Mouse (Mus musculus): ENCODE data around the gene Lmtk2. TPM values are rescaled to one million over a fixed set of nuclear protein-coding genes. Genes with fewer than 3 reads are reported as not detected.

Lmtk2 gene
- polyA plus RNA-seq, 1 experiment from 2014 or later, result 3.8 TPM

DNA sequence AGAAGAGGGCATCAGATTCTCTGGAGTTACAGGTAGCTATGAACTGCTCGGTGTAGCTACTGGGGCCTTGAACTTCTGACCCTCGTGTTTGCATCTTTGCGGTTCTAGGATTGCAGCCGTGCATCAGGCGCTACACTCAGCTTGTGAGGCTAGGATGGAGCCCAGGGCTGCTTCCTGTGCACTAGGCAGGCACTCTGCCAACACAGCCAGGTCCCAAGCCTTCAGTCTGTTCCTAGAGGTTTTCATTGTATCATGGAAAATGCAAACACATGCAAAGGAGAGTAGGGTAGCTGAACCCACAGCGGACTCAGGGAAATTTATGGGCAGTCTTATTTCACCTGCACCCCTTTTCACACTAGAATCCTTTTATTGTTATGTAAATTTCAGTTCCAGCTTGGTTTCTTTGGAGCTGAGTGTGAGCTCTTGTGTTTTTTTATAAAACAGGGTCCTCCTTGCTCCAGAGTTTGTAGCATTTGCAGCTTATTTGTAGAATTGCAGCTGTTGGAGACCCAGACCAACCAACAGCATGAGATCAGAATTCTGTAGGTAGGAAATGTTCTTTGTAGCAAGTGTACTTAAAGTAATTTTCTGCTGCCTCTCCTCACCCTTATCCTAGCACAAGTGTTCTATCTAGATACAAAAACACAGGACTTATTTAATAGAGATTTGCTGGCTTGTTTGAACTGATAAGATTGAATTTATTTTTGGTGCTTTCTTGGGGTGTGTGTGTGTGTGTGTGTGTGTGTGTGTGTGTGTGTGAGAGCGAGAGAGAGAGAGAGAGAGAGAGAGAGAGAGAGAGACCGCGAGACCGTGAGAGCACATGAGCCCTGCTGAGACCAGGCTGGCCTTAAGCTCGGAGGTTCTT is 12.6 kb downstream of the Lmtk2 start:
- Histone ChIP-seq H3K27ac (replicated peaks) (no peak overlapping the region), H3K27me3 (ENCODE audit: control insufficient read depth, insufficient read depth, low read length) (no peaks in the 10 kb centered on the region), H3K4me1 (replicated peaks; ENCODE audit: control insufficient read depth, insufficient read depth) (no peaks in the 10 kb centered on the region), H3K9ac (ENCODE audit: low read length) (no peak overlapping the region), H3K36me3 (ENCODE audit: control insufficient read depth, insufficient read depth, low read length) (no peaks in the 10 kb centered on the region), H3K4me3 (ENCODE audit: low read depth, low read length) (no peak overlapping the region), H3K4me2 (replicated peaks; ENCODE audit: low read depth) (no peak overlapping the region), H3K9me3 (ENCODE audit: control insufficient read depth, low read length) (no peaks in the 10 kb centered on the region)
- ATAC-seq (ENCODE audit: low FRiP score, low TSS enrichment), result peak; percentile 46; the same call in 1 of the 2 replicates
- TF ChIP-seq EP300 (optimal IDR thresholded peaks at IDR 0.05), result no peak
- no peak for TF ChIP-seq CTCF (IDR thresholded peaks at IDR 0.05; ENCODE audit: low read depth)
- peak; percentile 39 for DNase-seq (ENCODE audit: low spot score)
- WGBS, result 62% methylated on average over 11 of the region's 11 CpGs

GRCm38 (mm10) chr5:144114068-144114467 is 13.8 kb downstream of the Lmtk2 start:
- Histone ChIP-seq H3K9me3 (ENCODE audit: control insufficient read depth, low read length) (no peaks in the 10 kb centered on the region), H3K36me3 (ENCODE audit: control insufficient read depth, insufficient read depth, low read length) (no peaks in the 10 kb centered on the region), H3K9ac (ENCODE audit: low read length) (no peak overlapping the region), H3K4me2 (replicated peaks; ENCODE audit: low read depth) (no peak overlapping the region), H3K4me1 (replicated peaks; ENCODE audit: control insufficient read depth, insufficient read depth) (no peaks in the 10 kb centered on the region), H3K4me3 (ENCODE audit: low read depth, low read length) (no peak overlapping the region), H3K27ac (replicated peaks) (no peak overlapping the region), H3K27me3 (ENCODE audit: control insufficient read depth, insufficient read depth, low read length) (no peaks in the 10 kb centered on the region)
- no peak for ATAC-seq (ENCODE audit: low FRiP score, low TSS enrichment)
- 89% methylated on average over 2 of the region's 2 CpGs for WGBS
- DNase-seq (ENCODE audit: low spot score), result peak; percentile 27
- TF ChIP-seq EP300 (optimal IDR thresholded peaks at IDR 0.05) (no peak), CTCF (IDR thresholded peaks at IDR 0.05; ENCODE audit: low read depth) (peak; percentile 47)

DNA sequence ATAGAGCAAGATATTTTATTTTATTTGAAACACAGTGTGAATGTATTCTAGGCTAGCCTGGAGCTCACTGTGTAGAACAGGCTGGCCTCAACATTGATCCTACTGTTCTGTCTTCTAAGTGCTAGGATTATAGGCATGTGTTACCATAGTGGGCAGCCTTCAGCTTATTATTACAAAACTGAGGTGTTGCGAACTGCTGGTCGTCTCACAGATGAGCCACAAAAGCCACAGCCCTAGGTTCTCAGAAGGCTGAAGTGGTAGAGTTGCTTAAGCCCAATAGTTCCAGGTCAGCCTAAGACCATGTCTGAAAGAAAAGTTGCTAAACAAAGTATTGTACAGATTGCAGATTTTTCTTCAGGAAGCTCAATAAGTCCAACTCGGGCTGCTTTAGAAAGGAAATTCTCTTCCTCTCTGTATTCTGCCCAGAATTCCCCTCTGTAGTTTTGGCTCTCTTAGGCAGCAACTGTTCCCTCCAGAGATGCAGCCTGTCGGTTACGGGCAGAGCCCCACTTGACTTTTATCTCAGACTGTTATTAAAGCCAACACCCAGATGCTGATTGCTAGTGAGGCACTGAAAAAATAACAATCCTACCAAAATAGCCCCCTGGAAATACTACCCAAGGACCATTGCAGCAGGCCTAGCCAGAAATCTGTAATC is 14.9 kb downstream of the Lmtk2 start:
- no peak overlapping the region for H3K4me2 ChIP-seq (replicated peaks; ENCODE audit: low read depth)
- no peaks in the 10 kb centered on the region for H3K27me3 ChIP-seq (ENCODE audit: control insufficient read depth, insufficient read depth, low read length)
- H3K4me3 ChIP-seq (ENCODE audit: low read depth, low read length), result no peak overlapping the region
- H3K4me1 ChIP-seq (replicated peaks; ENCODE audit: control insufficient read depth, insufficient read depth), result no peaks in the 10 kb centered on the region
- H3K9ac ChIP-seq (ENCODE audit: low read length), result 0 out of 2 replicates have a peak overlapping the region, but pooled peaks have one; percentile 27
- H3K36me3 ChIP-seq (ENCODE audit: control insufficient read depth, insufficient read depth, low read length), result no peaks in the 10 kb centered on the region
- no peak overlapping the region for H3K27ac ChIP-seq (replicated peaks)
- ATAC-seq (ENCODE audit: low FRiP score, low TSS enrichment) (no peak), DNase-seq (ENCODE audit: low spot score) (no peak)
- H3K9me3 ChIP-seq (ENCODE audit: control insufficient read depth, low read length), result no peaks in the 10 kb centered on the region
- TF ChIP-seq CTCF (IDR thresholded peaks at IDR 0.05; ENCODE audit: low read depth), result no peak
- 59% methylated on average over 5 of the region's 5 CpGs for WGBS

- Histone ChIP-seq H3K9ac (ENCODE audit: low read length) (no peak overlapping the region), H3K4me2 (replicated peaks; ENCODE audit: low read depth) (no peak overlapping the region), H3K9me3 (ENCODE audit: control insufficient read depth, low read length) (no peaks in the 10 kb centered on the region), H3K27me3 (ENCODE audit: control insufficient read depth, insufficient read depth, low read length) (no peaks in the 10 kb centered on the region), H3K27ac (replicated peaks) (no peak overlapping the region), H3K4me1 (replicated peaks; ENCODE audit: control insufficient read depth, insufficient read depth) (no peaks in the 10 kb centered on the region), H3K4me3 (ENCODE audit: low read depth, low read length) (no peak overlapping the region), H3K36me3 (ENCODE audit: control insufficient read depth, insufficient read depth, low read length) (no peaks in the 10 kb centered on the region)
- DNase-seq (ENCODE audit: low spot score) (no peak), ATAC-seq (ENCODE audit: low FRiP score, low TSS enrichment) (no peak)
- WGBS, result 61% methylated on average over 2 of the region's 2 CpGs
- no peak for TF ChIP-seq EP300 (optimal IDR thresholded peaks at IDR 0.05)
- TF ChIP-seq CTCF (IDR thresholded peaks at IDR 0.05; ENCODE audit: low read depth), result no peak
These were observed 15.4 kb downstream of the Lmtk2 start for GRCm38 (mm10) chr5:144115628-144115977.

DNA sequence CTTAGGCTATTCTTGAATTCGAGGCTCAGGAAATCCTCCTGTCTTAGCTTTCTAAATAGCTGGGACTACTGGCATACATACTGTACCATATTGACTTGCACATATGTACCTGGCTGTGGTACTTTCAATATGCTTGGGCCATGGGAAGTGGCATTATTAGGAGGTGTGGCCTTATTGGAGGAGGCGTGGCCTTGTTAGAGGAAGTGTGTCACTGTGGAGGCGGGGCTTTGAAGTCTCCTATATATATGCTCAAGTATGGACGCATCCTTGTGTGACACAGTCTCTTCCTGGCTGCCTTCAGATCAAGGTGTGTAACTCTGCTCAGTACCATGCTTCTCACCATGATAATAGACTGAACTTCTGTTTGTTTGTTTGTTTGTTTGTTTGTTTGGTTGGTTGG is 18.0 kb downstream of the Lmtk2 start:
- Histone ChIP-seq H3K27ac (replicated peaks) (no peak overlapping the region), H3K9me3 (ENCODE audit: control insufficient read depth, low read length) (no peaks in the 10 kb centered on the region), H3K4me1 (replicated peaks; ENCODE audit: control insufficient read depth, insufficient read depth) (no peaks in the 10 kb centered on the region), H3K36me3 (ENCODE audit: control insufficient read depth, insufficient read depth, low read length) (no peaks in the 10 kb centered on the region), H3K9ac (ENCODE audit: low read length) (no peak overlapping the region), H3K4me3 (ENCODE audit: low read depth, low read length) (no peak overlapping the region), H3K4me2 (replicated peaks; ENCODE audit: low read depth) (no peak overlapping the region), H3K27me3 (ENCODE audit: control insufficient read depth, insufficient read depth, low read length) (no peaks in the 10 kb centered on the region)
- WGBS, result 97% methylated on average over 4 of the region's 4 CpGs
- DNase-seq (ENCODE audit: low spot score) (peak; percentile 27), ATAC-seq (ENCODE audit: low FRiP score, low TSS enrichment) (peak; percentile 24; the same call in 1 of the 2 replicates)
- no peak for TF ChIP-seq CTCF (IDR thresholded peaks at IDR 0.05; ENCODE audit: low read depth)
- TF ChIP-seq EP300 (optimal IDR thresholded peaks at IDR 0.05), result no peak

- TF ChIP-seq CTCF (IDR thresholded peaks at IDR 0.05; ENCODE audit: low read depth) (peak; percentile 8; the same call in 1 of the 2 replicates), EP300 (optimal IDR thresholded peaks at IDR 0.05) (no peak)
- peak overlapping the region; percentile 56 for H3K27ac ChIP-seq (replicated peaks)
- H3K36me3 ChIP-seq (ENCODE audit: control insufficient read depth, insufficient read depth, low read length), result no peaks in the 10 kb centered on the region
- no peaks in the 10 kb centered on the region for H3K4me1 ChIP-seq (replicated peaks; ENCODE audit: control insufficient read depth, insufficient read depth)
- H3K9me3 ChIP-seq (ENCODE audit: control insufficient read depth, low read length), result no peaks in the 10 kb centered on the region
- peak; percentile 24 for DNase-seq (ENCODE audit: low spot score)
- H3K4me3 ChIP-seq (ENCODE audit: low read depth, low read length), result no peak overlapping the region
- H3K9ac ChIP-seq (ENCODE audit: low read length), result no peak overlapping the region
- H3K27me3 ChIP-seq (ENCODE audit: control insufficient read depth, insufficient read depth, low read length), result no peaks in the 10 kb centered on the region
- ATAC-seq (ENCODE audit: low FRiP score, low TSS enrichment), result peak; percentile 70
- 53% methylated on average over 2 of the region's 2 CpGs for WGBS
- H3K4me2 ChIP-seq (replicated peaks; ENCODE audit: low read depth), result no peak overlapping the region
These were observed 19.1 kb downstream of the Lmtk2 start for GRCm38 (mm10) chr5:144119286-144119685.
